Mouse (Mus musculus) ES-E14 (cell line): ENCODE measurements at regions not wholly inside any gene's neighbourhood (a gene's known extent, or its start where the extent isn't known, plus 50 kb on each side); places are given as distances from the start of the nearest gene placed in this dataset.

Experiments
- CHD2 ChIP-seq: IDR thresholded peaks from 2 replicates; pipeline ENCODE4 v1.6.1; 2014; ENCODE audit warnings: mild to moderate bottlenecking, low read depth, low read length, inconsistent platforms
- HCFC1 ChIP-seq: IDR thresholded peaks from 2 replicates; pipeline ENCODE4 v1.6.1; 2012; ENCODE audit warnings: low read length, inconsistent platforms, borderline replicate concordance; ENCODE audit not compliant: insufficient read depth
- MAFK ChIP-seq: IDR thresholded peaks from 2 replicates; pipeline ENCODE4 v1.6.1; 2014; ENCODE audit warnings: mild to moderate bottlenecking, low read depth, low read length, inconsistent platforms; ENCODE audit not compliant: insufficient read depth
- ZC3H11A ChIP-seq: IDR thresholded peaks from 2 replicates; pipeline ENCODE4 v1.6.1; 2012; ENCODE audit warnings: low read depth, mild to moderate bottlenecking, inconsistent platforms, low read length, borderline replicate concordance

GRCm38 (mm10) chr6:88981544-88981943, 79.5 kb downstream of the Tpra1 start:
- TF ChIP-seq CHD2 = no peak
- no peak for TF ChIP-seq MAFK
- TF ChIP-seq HCFC1 = no peak
- no peak for TF ChIP-seq ZC3H11A
